Mouse (Mus musculus) cerebellum, adult 2 months (tissue): ENCODE results near the gene Chn1. TPM values are rescaled to one million over a fixed set of nuclear protein-coding genes. Genes with fewer than 3 reads are reported as not detected.
A peak's percentile ranks its signal among the peaks of the same experiment; 100 is the strongest.

Experiments
- DNase-seq, 2 experiments: peaks; one replicate each; pipeline ENCODE4 v3.0.0; 2021
- H3K27ac ChIP-seq: fragments of 200-500 bp; 2 replicates; pipeline ENCODE4 v1.5.1; 2012; ENCODE audit warnings: low read length, control low read depth, inconsistent platforms; ENCODE audit not compliant: insufficient read depth
- H3K27me3 ChIP-seq: fragments of 200-500 bp; 2 replicates; pipeline ENCODE4 v1.6.1; 2012; ENCODE audit warnings: inconsistent platforms, mild to moderate bottlenecking, low read length, moderate library complexity; ENCODE audit not compliant: control insufficient read depth, insufficient read depth
- H3K4me1 ChIP-seq: fragments of 200-500 bp; 2 replicates; pipeline ENCODE4 v1.6.1; 2011; ENCODE audit warnings: low read length; ENCODE audit not compliant: control insufficient read depth, insufficient read depth
- H3K4me3 ChIP-seq: fragments of 200-500 bp; replicated peaks from 2 replicates; pipeline ENCODE3; 2011; ENCODE audit warnings: mild to moderate bottlenecking, low read depth, low read length, control low read depth; ENCODE audit not compliant: insufficient read depth
- CTCF ChIP-seq: fragments of 200-500 bp; IDR thresholded peaks from 2 replicates; pipeline ENCODE4 v1.5.1; 2011; ENCODE audit warnings: low read depth, mild to moderate bottlenecking, control low read depth, low read length, moderate library complexity, borderline replicate concordance; ENCODE audit not compliant: insufficient read depth
- POLR2A ChIP-seq: fragments of 200-500 bp; IDR thresholded peaks from 2 replicates; pipeline ENCODE4 v1.6.1; 2011; ENCODE audit warnings: low read length, control low read depth, borderline replicate concordance; ENCODE audit not compliant: insufficient read depth
- WGBS: fragments of 180-500 bp; shearing (Covaris S2); methylation state at CpG from one replicate; pipeline ENCODE4 v1.1.7; 2018; 5-methylcytosine and 5-hydroxymethylcytosine counted together
- polyA plus RNA-seq: library from polyadenylated mRNA; depleted of rRNA; stranded (reverse); fragments of >200 nt; gene quantifications from 2 replicates; pipeline ENCODE4 v1.2.3, GENCODE M21; 2012

The Chn1 gene
- polyA plus RNA-seq, 1 experiment, result 288 TPM

DNA sequence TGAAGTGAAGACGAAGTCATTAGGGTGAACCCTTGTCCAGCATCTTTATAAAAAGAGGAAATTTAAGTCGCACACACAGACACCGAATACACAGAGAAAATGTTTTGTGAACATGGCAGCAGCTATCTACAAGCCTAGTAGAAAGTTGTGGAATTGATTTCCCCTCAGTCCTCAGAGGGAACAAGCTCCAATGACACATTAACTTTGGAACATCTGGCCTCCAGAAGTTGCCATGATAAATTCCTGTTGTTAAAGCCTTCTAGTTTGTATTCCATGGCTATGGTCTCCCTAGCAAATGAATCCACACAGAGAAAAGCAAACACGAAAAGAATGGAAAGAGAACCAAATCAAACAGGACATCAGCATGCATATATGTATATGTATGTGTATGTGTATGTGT is 201.6 kb downstream of the Chn1 start:
- no peak for DNase-seq
- TF ChIP-seq CTCF (no peak), POLR2A (no peak)
- WGBS, result 93% methylated on average over 4 of the region's 4 CpGs
- Histone ChIP-seq H3K4me3 (no peak overlapping the region), H3K27ac (no peak overlapping the region), H3K27me3 (no peaks in the 10 kb centered on the region), H3K4me1 (no peaks in the 10 kb centered on the region)

DNA sequence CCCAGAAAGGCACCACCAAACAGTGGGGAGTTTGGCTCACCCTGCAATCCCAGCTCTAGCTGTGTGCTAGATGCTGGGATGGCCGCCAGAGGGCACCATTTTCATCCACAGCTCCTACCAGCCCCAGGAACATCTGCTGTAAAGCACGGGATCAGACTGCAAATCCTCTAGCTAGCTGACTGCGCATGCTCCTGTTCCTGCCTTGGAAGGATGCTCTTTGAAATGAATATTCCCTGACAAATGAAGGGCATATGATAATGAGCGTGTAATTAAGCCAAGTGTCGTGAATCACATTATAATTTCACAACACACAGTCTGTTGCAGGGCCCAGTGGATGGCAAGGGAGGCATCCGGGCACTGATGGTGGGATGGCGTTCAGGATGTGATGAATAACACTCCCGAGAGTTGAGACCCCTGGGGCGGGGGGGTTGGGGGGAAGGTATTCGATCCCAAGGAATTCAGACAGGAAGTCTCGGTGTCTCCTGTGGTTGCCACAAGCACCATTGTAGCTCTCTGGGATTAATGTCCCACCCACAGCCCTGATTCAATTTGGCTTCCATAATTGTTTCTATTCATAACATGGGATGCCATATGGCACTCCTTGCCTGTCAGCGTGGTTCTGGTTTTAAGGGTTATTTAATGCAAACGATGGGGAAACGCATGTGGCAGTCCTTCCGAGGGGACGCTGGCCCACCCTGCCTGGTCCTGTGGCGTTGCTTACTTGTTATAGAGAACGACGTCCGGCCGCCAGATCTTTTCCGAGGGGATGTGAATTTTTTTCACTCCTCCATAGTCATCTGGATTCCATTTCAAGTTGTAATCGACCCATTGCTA is 202.4 kb downstream of the Chn1 start:
- peak; percentile 64 to 78 for DNase-seq
- WGBS, result 7% methylated on average over 23 of the region's 23 CpGs
- H3K4me1 ChIP-seq, result no peaks in the 10 kb centered on the region
- H3K27me3 ChIP-seq, result no peaks in the 10 kb centered on the region
- TF ChIP-seq POLR2A (no peak), CTCF (peak; percentile 77)
- H3K27ac ChIP-seq, result no peak overlapping the region
- H3K4me3 ChIP-seq, result peak overlapping the region; percentile 48

DNA sequence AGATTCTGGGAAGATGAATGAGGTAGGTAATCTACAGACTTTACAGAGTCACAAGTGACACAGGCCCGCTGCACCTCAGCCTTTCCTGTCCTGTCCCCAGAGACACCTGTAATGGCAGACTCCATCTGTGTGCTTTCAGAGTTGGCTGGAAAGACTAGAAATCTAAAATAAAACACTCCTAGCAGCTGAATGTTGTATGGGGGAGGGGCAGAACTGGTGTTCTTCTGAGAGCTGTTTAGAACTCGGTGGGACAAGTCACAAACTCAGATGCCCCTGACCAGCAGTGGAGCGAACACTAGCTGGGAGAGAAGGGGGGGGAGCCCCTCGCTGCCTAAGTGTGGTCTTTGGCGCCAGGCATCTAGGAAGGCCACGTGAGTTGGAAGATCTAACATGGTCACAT is 203.2 kb downstream of the Chn1 start:
- 76% methylated on average over 6 of the region's 6 CpGs for WGBS

DNA sequence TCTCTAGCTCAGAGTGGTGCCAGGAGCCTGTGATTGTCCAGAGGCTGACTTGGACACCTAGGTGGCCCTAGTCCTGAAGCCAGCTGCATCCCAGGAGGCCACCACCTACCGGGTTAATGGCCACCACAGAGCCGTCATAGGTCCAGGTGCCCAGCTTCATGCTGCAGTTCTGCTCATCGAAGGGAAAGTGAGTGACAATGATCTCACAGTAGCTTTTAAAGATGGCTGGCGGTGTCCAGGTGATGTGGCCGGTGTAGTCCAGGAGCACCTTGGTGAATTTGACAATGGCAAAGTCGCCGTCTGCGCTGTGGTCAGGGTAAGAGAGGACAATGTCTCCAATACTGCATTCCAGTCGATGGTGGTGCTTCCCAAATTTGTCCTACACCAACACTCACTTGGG is 203.8 kb downstream of the Chn1 start:
- DNase-seq, result no peak
- 91% methylated on average over 9 of the region's 9 CpGs for WGBS
- TF ChIP-seq CTCF, result no peak
- Histone ChIP-seq H3K27me3 (no peaks in the 10 kb centered on the region), H3K4me3 (no peak overlapping the region), H3K27ac (no peak overlapping the region), H3K4me1 (no peaks in the 10 kb centered on the region)

More for the DNA sequence above, 203.2 kb downstream of the Chn1 start:
- Histone ChIP-seq H3K4me3 (no peak overlapping the region), H3K27ac (no peak overlapping the region), H3K27me3 (no peaks in the 10 kb centered on the region), H3K4me1 (no peaks in the 10 kb centered on the region)
- DNase-seq, result no peak
- TF ChIP-seq CTCF, result no peak

DNA sequence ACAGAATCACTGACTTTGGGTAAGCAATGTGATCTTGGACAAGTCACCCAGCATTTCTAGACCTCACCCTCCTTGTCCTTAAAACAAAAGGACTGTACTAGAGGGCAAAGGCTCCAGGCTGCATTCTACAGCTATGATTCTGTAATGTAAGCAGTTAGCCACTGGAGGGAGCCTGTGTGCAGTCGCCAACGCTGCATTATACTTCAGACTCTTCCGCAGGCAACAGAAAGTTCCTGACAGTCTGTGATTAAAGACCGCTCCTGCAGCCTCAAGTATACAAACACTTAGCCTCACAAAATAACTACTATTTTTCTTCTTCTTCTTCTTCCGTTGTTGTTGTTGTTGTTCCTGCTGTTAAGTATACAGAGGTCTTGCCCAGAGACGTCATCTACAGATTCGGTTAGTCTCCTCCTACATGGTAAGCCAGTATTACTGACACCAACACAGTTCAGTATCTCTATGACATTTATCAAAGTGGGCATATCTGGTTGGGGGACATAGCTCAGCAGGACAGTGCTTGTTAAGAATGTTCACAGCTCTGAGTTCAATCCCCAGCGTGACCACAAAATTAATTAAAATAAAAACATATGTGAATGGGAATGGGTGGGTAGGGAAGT is 208.0 kb downstream of the Chn1 start:
- TF ChIP-seq CTCF (peak; percentile 86), POLR2A (no peak)
- Histone ChIP-seq H3K4me1 (no peaks in the 10 kb centered on the region), H3K27ac (no peak overlapping the region), H3K4me3 (no peak overlapping the region), H3K27me3 (no peaks in the 10 kb centered on the region)
- peak; percentile 29 to 42 for DNase-seq
- 12% methylated on average over 8 of the region's 8 CpGs for WGBS

DNA sequence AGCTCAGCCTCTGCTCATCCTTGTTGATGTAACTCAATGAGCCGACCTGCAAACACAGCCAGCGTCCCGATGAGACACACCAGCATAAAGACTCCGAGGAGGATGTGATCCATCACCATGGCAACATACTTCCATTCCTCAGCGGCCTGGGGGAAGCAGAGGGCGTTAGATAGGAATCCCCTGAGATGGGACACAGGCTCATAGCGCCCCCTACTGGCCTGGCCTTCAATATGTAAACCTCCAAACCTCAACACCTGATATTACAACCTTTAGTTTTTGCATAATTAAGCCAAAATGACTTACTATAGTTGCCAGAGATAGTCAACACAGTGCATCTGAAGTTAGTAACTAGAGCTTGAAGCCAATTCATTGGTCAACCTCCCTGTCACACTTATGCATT is 209.0 kb downstream of the Chn1 start:
- H3K27ac ChIP-seq, result no peak overlapping the region
- no peak overlapping the region for H3K4me3 ChIP-seq
- H3K4me1 ChIP-seq, result no peaks in the 10 kb centered on the region
- no peak for DNase-seq
- WGBS, result 10% methylated on average over 7 of the region's 7 CpGs
- TF ChIP-seq POLR2A, result no peak
- no peak for TF ChIP-seq CTCF
- no peaks in the 10 kb centered on the region for H3K27me3 ChIP-seq

DNA sequence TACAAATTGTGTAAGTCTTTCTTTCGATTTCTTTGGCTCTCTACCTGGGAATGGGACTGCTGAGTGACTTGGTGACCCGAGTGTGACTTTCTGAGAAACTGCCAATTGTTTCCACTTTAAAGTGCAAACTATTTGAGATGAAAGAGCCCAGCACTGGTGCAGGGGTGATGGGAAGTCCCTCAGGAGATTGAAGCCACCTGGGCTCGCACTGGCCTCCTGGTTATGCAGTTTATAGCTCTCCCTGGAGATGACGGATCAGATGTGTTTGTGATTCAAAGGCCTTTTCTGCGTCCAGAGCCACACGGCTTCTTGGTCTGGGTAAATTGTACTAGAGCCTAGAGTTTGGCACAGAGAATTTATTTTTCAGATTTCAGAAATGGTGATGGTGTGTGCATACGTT is 211.5 kb downstream of the Chn1 start:
- Histone ChIP-seq H3K4me3 (no peak overlapping the region), H3K4me1 (no peaks in the 10 kb centered on the region), H3K27me3 (no peaks in the 10 kb centered on the region), H3K27ac (no peak overlapping the region)
- DNase-seq, result no peak
- TF ChIP-seq CTCF (no peak), POLR2A (no peak)
- 81% methylated on average over 7 of the region's 7 CpGs for WGBS

DNA sequence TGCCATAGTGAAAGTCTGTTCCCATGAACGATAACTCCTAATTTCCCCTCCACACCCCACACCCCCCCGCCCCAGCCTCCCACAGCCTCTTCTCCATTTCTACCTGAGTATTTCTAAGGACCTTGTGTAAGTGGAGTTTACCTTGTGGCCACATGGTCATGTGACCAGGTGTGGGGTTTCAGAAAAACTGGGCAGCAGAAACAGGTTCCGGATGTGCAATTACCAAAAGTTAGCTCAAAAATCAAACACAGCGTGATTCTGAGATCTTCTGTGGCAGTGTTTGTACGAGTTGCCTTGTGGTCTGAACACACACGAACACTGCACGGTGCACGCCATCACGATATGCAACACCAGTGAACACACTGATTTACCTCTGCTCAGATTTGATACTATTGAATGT is 212.5 kb downstream of the Chn1 start:
- no peak for TF ChIP-seq CTCF
- no peak for TF ChIP-seq POLR2A
- 96% methylated on average over 9 of the region's 9 CpGs for WGBS
- Histone ChIP-seq H3K27me3 (no peaks in the 10 kb centered on the region), H3K4me3 (no peak overlapping the region), H3K4me1 (no peaks in the 10 kb centered on the region), H3K27ac (no peak overlapping the region)
- no peak for DNase-seq
